Mouse (Mus musculus): Measurements from ENCODE around the gene Jmjd1c. TPM values are rescaled to one million over a fixed set of nuclear protein-coding genes. Genes with fewer than 3 reads are reported as not detected.

Gene Jmjd1c
- polyA plus RNA-seq (2014; fragmentation: Nextera tagmentation; extraction: Ambion mirVana) = 42.4 and 43.4 TPM in 2 replicates

DNA sequence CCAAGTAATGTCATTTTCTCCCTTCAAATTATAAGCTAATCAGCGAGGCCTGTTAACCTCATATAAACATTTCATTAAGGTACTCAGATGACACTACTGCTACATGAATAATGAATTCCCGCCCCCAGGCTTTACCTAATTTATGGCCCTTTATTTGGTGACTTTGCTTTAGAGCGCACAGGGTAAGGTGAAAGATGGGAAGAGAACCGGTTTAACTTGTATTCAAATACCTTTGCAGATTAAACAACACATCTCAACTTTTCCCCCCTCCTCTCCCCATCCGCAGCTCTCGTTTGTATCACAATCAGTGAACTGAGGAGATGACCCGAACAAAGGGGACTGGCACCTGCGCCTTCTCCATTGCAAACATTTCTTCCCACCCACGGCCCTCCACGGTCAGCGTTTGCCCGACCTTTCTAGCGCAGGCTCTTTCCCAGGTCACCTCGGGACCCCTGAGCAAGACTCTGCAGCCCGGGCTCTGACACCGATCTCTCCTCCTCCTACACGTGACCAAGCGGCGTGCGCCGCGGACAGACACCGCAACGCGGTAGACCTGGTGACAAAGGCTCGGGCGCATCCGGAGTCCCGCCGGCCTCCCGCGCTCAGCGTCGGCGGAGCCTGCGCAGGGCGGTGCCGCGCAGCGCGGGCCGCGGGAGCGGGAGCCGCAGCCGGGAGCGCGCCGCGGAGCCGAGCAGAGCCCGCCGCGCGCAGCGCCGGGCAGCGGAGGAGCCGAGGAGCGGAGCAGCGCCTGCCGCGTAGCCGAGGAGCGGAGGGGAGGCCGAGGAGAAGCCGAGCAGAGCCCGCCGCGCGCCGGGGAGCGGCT lies at the start of gene Jmjd1c:
TSS of gene Jmjd1c (plus strand) at position 328 of the 823 bp plus-strand sequence.
- Histone ChIP-seq H3K9me3 (ENCODE audit: control insufficient read depth, low read length) (no peaks in the 10 kb centered on the region), H3K9ac (ENCODE audit: low read length) (peak within 1 kb of the TSS; percentile 99), H3K4me2 (ENCODE audit: low read length) (peak within 1 kb of the TSS; percentile 72), H3K4me3 (ENCODE audit: control insufficient read depth in 1 of 2, insufficient read depth in 1 of 2, low read depth in 1 of 2, low read length in 2 of 2) (peak within 1 kb of the TSS; percentile 90 to 98), H3K27me3 (ENCODE audit: control insufficient read depth, insufficient read depth, low read length) (no peaks in the 10 kb centered on the region), H3K4me1 (ENCODE audit: control insufficient read depth in 2 of 2, insufficient read depth in 2 of 2, low read length in 2 of 2) (peaks cover 14 to 36% of the 10 kb centered on the region in 2 experiments), H3K36me3 (ENCODE audit: control insufficient read depth, insufficient read depth, low read length) (no peaks in the 10 kb centered on the region), H3K27ac (replicated peaks in 1 of 2; ENCODE audit: control insufficient read depth in 1 of 2, insufficient read depth in 1 of 2, low read depth in 2 of 2, low read length in 2 of 2) (peak within 1 kb of the TSS; percentile 98 to 99)
- ATAC-seq (ENCODE audit: insufficient number of reproducible peaks, insufficient read depth, low FRiP score, low read depth) = peak; percentile 80
- WGBS = 2% methylated on average over 43 of the region's 73 CpGs

GRCm38 (mm10) chr10:67047712-67048645 lies 47.9 kb upstream of the Jmjd1c start:
- 86% methylated on average over 18 of the region's 18 CpGs for WGBS
- Histone ChIP-seq H3K27ac (replicated peaks in 1 of 2; ENCODE audit: control insufficient read depth in 1 of 2, insufficient read depth in 1 of 2, low read depth in 2 of 2, low read length in 2 of 2) (0 out of 4 replicates have a peak overlapping the region, but pooled peaks of 1 of the 2 experiments have one; percentile 5), H3K4me2 (ENCODE audit: low read length) (no peak overlapping the region), H3K4me1 (ENCODE audit: control insufficient read depth in 2 of 2, insufficient read depth in 2 of 2, low read length in 2 of 2) (peaks cover 14 to 42% of the 10 kb centered on the region in 2 experiments), H3K36me3 (ENCODE audit: control insufficient read depth, insufficient read depth, low read length) (no peaks in the 10 kb centered on the region), H3K27me3 (ENCODE audit: control insufficient read depth, insufficient read depth, low read length) (no peaks in the 10 kb centered on the region), H3K9ac (ENCODE audit: low read length) (no peak overlapping the region), H3K9me3 (ENCODE audit: control insufficient read depth, low read length) (no peaks in the 10 kb centered on the region; the same call in 1 of the 2 replicates), H3K4me3 (ENCODE audit: control insufficient read depth in 1 of 2, insufficient read depth in 1 of 2, low read depth in 1 of 2, low read length in 2 of 2) (no peak overlapping the region)
- ATAC-seq (ENCODE audit: insufficient number of reproducible peaks, insufficient read depth, low FRiP score, low read depth) = no peak

DNA sequence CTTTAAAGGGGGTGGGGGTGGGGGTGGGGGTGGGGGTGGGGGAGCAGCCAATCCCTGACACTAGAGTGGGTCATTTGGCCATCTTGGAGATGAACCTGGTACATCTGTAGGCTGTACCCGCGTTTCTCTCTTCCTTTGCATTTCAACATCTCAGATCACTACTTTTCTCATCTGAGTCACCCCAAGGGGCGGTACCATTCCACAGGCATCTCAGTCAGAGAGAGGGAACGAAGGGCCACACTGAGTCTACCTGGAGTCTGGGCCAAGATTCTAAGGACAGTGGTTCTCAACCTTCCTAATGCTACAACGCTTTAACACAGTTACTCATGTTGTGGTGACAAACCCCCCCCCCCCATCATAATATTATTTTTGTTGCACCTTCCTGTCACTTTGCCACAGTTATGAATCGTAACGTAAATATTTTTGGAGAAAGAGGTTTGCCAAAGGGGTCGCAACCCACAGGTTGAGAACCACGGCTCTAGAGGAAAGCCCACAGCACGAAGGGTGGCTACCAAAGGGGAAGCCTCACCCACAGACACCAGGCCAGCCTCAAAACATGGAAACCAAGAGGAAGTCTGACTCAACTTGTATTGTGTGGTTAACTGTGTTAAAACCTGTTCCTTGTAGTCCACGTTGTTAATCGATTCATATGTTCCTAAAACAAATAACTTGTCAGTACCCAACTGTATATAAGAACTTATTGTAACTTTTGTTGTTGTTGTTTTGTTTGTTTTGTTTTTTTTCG lies 46.9 kb upstream of the Jmjd1c start:
- H3K9ac ChIP-seq (ENCODE audit: low read length) = no peak overlapping the region
- 83% methylated on average over 13 of the region's 13 CpGs for WGBS
- H3K27me3 ChIP-seq (ENCODE audit: control insufficient read depth, insufficient read depth, low read length) = no peaks in the 10 kb centered on the region
- peaks cover 17 to 47% of the 10 kb centered on the region in 2 experiments for H3K4me1 ChIP-seq (ENCODE audit: control insufficient read depth in 2 of 2, insufficient read depth in 2 of 2, low read length in 2 of 2)
- no peaks in the 10 kb centered on the region for H3K36me3 ChIP-seq (ENCODE audit: control insufficient read depth, insufficient read depth, low read length)
- H3K4me2 ChIP-seq (ENCODE audit: low read length) = no peak overlapping the region
- H3K27ac ChIP-seq (replicated peaks in 1 of 2; ENCODE audit: control insufficient read depth in 1 of 2, insufficient read depth in 1 of 2, low read depth in 2 of 2, low read length in 2 of 2) = no peak overlapping the region
- ATAC-seq (ENCODE audit: insufficient number of reproducible peaks, insufficient read depth, low FRiP score, low read depth) = no peak
- H3K9me3 ChIP-seq (ENCODE audit: control insufficient read depth, low read length) = no peaks in the 10 kb centered on the region; the same call in 1 of the 2 replicates
- H3K4me3 ChIP-seq (ENCODE audit: control insufficient read depth in 1 of 2, insufficient read depth in 1 of 2, low read depth in 1 of 2, low read length in 2 of 2) = no peak overlapping the region

- Histone ChIP-seq H3K9me3 (ENCODE audit: control insufficient read depth, low read length) (no peaks in the 10 kb centered on the region; the same call in 1 of the 2 replicates), H3K4me2 (ENCODE audit: low read length) (no peak overlapping the region), H3K4me1 (ENCODE audit: control insufficient read depth in 2 of 2, insufficient read depth in 2 of 2, low read length in 2 of 2) (peaks cover 15 to 41% of the 10 kb centered on the region in 2 experiments), H3K27ac (replicated peaks in 1 of 2; ENCODE audit: control insufficient read depth in 1 of 2, insufficient read depth in 1 of 2, low read depth in 2 of 2, low read length in 2 of 2) (no peak overlapping the region), H3K4me3 (ENCODE audit: control insufficient read depth in 1 of 2, insufficient read depth in 1 of 2, low read depth in 1 of 2, low read length in 2 of 2) (no peak overlapping the region), H3K27me3 (ENCODE audit: control insufficient read depth, insufficient read depth, low read length) (no peaks in the 10 kb centered on the region), H3K9ac (ENCODE audit: low read length) (no peak overlapping the region), H3K36me3 (ENCODE audit: control insufficient read depth, insufficient read depth, low read length) (no peaks in the 10 kb centered on the region)
- 97% methylated on average over 7 of the region's 7 CpGs for WGBS
- no peak for ATAC-seq (ENCODE audit: insufficient number of reproducible peaks, insufficient read depth, low FRiP score, low read depth)
These were observed 46.3 kb upstream of the Jmjd1c start for GRCm38 (mm10) chr10:67049621-67050020.

DNA sequence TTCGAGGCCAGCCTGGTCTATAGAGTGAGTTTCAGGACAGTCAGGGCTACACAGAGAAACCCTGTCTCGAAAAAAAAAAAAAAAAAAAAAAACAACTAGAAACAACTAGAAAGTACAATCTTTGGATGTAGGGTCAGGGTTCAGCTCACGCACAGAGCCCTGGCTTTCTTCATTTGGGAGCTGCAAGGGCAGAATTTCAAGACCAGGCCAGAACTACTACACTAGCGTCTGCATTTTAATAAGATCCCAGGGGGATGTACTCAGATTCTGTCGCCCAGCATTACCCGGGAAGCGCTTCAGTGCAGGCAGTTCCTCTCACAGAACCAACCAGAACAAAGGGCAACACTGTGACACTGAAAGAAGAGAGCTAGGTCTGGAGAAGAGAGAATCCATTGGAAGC lies 45.2 kb upstream of the Jmjd1c start:
- 81% methylated on average over 7 of the region's 7 CpGs for WGBS
- no peaks in the 10 kb centered on the region for H3K9me3 ChIP-seq (ENCODE audit: control insufficient read depth, low read length)
- ATAC-seq (ENCODE audit: insufficient number of reproducible peaks, insufficient read depth, low FRiP score, low read depth) = no peak
- H3K27ac ChIP-seq (replicated peaks in 1 of 2; ENCODE audit: control insufficient read depth in 1 of 2, insufficient read depth in 1 of 2, low read depth in 2 of 2, low read length in 2 of 2) = no peak overlapping the region
- H3K9ac ChIP-seq (ENCODE audit: low read length) = no peak overlapping the region
- peaks cover 16 to 40% of the 10 kb centered on the region in 2 experiments for H3K4me1 ChIP-seq (ENCODE audit: control insufficient read depth in 2 of 2, insufficient read depth in 2 of 2, low read length in 2 of 2)
- no peaks in the 10 kb centered on the region for H3K36me3 ChIP-seq (ENCODE audit: control insufficient read depth, insufficient read depth, low read length)
- H3K27me3 ChIP-seq (ENCODE audit: control insufficient read depth, insufficient read depth, low read length) = no peaks in the 10 kb centered on the region
- no peak overlapping the region for H3K4me3 ChIP-seq (ENCODE audit: control insufficient read depth in 1 of 2, insufficient read depth in 1 of 2, low read depth in 1 of 2, low read length in 2 of 2)
- no peak overlapping the region for H3K4me2 ChIP-seq (ENCODE audit: low read length)

DNA sequence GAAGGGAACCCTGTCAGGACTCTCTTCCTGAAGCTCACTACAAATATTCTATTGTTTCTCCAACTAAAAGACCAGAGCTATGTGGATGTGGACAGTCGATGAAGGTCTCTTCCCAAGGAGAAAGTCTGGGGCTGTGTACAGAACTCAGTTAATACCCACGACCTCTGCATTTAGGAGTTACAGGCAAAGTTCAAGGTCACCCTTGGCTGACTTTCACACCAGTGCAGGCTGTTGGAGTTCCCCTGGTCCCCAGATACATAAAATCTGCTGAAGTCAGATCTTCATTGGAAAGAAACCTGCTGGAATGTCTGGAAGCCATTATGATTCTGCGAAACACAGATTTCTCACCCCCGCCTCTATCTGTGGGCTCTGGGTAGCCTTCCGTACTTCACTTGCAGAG lies 44.5 kb upstream of the Jmjd1c start:
- Histone ChIP-seq H3K27ac (replicated peaks in 1 of 2; ENCODE audit: control insufficient read depth in 1 of 2, insufficient read depth in 1 of 2, low read depth in 2 of 2, low read length in 2 of 2) (0 out of 4 replicates have a peak overlapping the region, but pooled peaks of 1 of the 2 experiments have one; percentile 5), H3K27me3 (ENCODE audit: control insufficient read depth, insufficient read depth, low read length) (no peaks in the 10 kb centered on the region), H3K9ac (ENCODE audit: low read length) (no peak overlapping the region), H3K4me3 (ENCODE audit: control insufficient read depth in 1 of 2, insufficient read depth in 1 of 2, low read depth in 1 of 2, low read length in 2 of 2) (no peak overlapping the region), H3K9me3 (ENCODE audit: control insufficient read depth, low read length) (no peaks in the 10 kb centered on the region), H3K4me2 (ENCODE audit: low read length) (no peak overlapping the region), H3K36me3 (ENCODE audit: control insufficient read depth, insufficient read depth, low read length) (no peaks in the 10 kb centered on the region), H3K4me1 (ENCODE audit: control insufficient read depth in 2 of 2, insufficient read depth in 2 of 2, low read length in 2 of 2) (peaks cover 16 to 42% of the 10 kb centered on the region in 2 experiments)
- 64% methylated on average over 5 of the region's 5 CpGs for WGBS
- ATAC-seq (ENCODE audit: insufficient number of reproducible peaks, insufficient read depth, low FRiP score, low read depth) = no peak

DNA sequence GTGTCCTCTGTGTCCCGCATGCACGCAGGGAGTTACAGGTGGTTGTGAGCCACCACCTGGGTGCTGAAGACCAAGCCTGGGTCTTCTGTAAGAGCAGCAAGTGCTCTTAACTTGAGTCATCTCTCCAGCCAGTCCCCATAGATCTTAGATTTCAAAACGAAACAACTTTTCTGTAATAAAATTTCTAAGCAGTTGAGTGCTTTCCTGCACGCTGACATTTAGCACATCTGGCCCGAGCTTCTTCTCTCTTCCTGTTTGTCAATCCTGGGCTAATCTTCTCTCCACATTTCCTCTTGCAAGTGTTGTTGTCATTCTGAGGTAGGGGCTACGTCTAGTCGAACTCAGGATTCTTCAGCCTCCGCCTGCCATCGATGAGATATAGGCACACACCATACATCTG lies 43.5 kb upstream of the Jmjd1c start:
- Histone ChIP-seq H3K27me3 (ENCODE audit: control insufficient read depth, insufficient read depth, low read length) (no peaks in the 10 kb centered on the region), H3K4me3 (ENCODE audit: control insufficient read depth in 1 of 2, insufficient read depth in 1 of 2, low read depth in 1 of 2, low read length in 2 of 2) (no peak overlapping the region), H3K4me1 (ENCODE audit: control insufficient read depth in 2 of 2, insufficient read depth in 2 of 2, low read length in 2 of 2) (peaks cover 18 to 47% of the 10 kb centered on the region in 2 experiments), H3K36me3 (ENCODE audit: control insufficient read depth, insufficient read depth, low read length) (no peaks in the 10 kb centered on the region), H3K9ac (ENCODE audit: low read length) (no peak overlapping the region), H3K9me3 (ENCODE audit: control insufficient read depth, low read length) (no peaks in the 10 kb centered on the region), H3K4me2 (ENCODE audit: low read length) (no peak overlapping the region), H3K27ac (replicated peaks in 1 of 2; ENCODE audit: control insufficient read depth in 1 of 2, insufficient read depth in 1 of 2, low read depth in 2 of 2, low read length in 2 of 2) (no peak overlapping the region)
- WGBS = 75% methylated on average over 9 of the region's 9 CpGs
- no peak for ATAC-seq (ENCODE audit: insufficient number of reproducible peaks, insufficient read depth, low FRiP score, low read depth)

All from heart, embryonic 14.5 days (tissue).